Mouse (Mus musculus): ENCODE results near the gene Rdh7.
"Not testable (repeated sequence)": the region's sequence is repeated elsewhere in the genome, so short reads cannot be mapped to it uniquely, and the experiment has no call there.

Rdh7 gene

GRCm38 (mm10) chr10:127888605-127889004 lies at the start of gene Rdh7:
TSS of gene Rdh7 (minus strand) at chr10:127888817.
- DNase-seq (ENCODE audit: extremely low read depth, low read depth) = no peak

GRCm38 (mm10) chr10:127937428-127938010 lies 48.9 kb upstream of the Rdh7 start:
- DNase-seq (ENCODE audit: extremely low read depth, low read depth) = peak; percentile 47

- no peak for DNase-seq (ENCODE audit: extremely low read depth, low read depth)
Measured at GRCm38 (mm10) chr10:127936747-127937409, 48.3 kb upstream of the Rdh7 start.

- no peak for DNase-seq (ENCODE audit: extremely low read depth, low read depth)
Measured at GRCm38 (mm10) chr10:127936271-127936670, 47.7 kb upstream of the Rdh7 start.

- DNase-seq (ENCODE audit: extremely low read depth, low read depth) = no peak
Measured at GRCm38 (mm10) chr10:127932290-127932926, 43.8 kb upstream of the Rdh7 start.

- DNase-seq (ENCODE audit: extremely low read depth, low read depth) = no peak
Measured at GRCm38 (mm10) chr10:127927737-127928136, 39.1 kb upstream of the Rdh7 start.

- no peak for DNase-seq (ENCODE audit: extremely low read depth, low read depth)
Measured at GRCm38 (mm10) chr10:127924597-127925378, 36.2 kb upstream of the Rdh7 start.

GRCm38 (mm10) chr10:127923024-127923423 lies 34.4 kb upstream of the Rdh7 start:
- DNase-seq (ENCODE audit: extremely low read depth, low read depth) = no peak

GRCm38 (mm10) chr10:127922241-127922640 lies 33.6 kb upstream of the Rdh7 start:
- DNase-seq (ENCODE audit: extremely low read depth, low read depth) = no peak

- no peak for DNase-seq (ENCODE audit: extremely low read depth, low read depth)
Measured at GRCm38 (mm10) chr10:127917651-127918050, 29.0 kb upstream of the Rdh7 start.

GRCm38 (mm10) chr10:127917183-127917582 lies 28.6 kb upstream of the Rdh7 start:
- not testable (repeated sequence) for DNase-seq (ENCODE audit: extremely low read depth, low read depth)

GRCm38 (mm10) chr10:127915578-127915977 lies 27.0 kb upstream of the Rdh7 start:
- no peak for DNase-seq (ENCODE audit: extremely low read depth, low read depth)

- no peak for DNase-seq (ENCODE audit: extremely low read depth, low read depth)
Measured at GRCm38 (mm10) chr10:127907386-127907951, 18.9 kb upstream of the Rdh7 start.

GRCm38 (mm10) chr10:127906138-127906537 lies 17.5 kb upstream of the Rdh7 start:
- DNase-seq (ENCODE audit: extremely low read depth, low read depth) = no peak

GRCm38 (mm10) chr10:127904718-127905446 lies 16.3 kb upstream of the Rdh7 start:
- DNase-seq (ENCODE audit: extremely low read depth, low read depth) = no peak

GRCm38 (mm10) chr10:127903116-127903515 lies 14.5 kb upstream of the Rdh7 start:
- no peak for DNase-seq (ENCODE audit: extremely low read depth, low read depth)

- no peak for DNase-seq (ENCODE audit: extremely low read depth, low read depth)
Measured at GRCm38 (mm10) chr10:127901751-127902150, 13.1 kb upstream of the Rdh7 start.

GRCm38 (mm10) chr10:127899783-127900182 lies 11.2 kb upstream of the Rdh7 start:
- no peak for DNase-seq (ENCODE audit: extremely low read depth, low read depth)

GRCm38 (mm10) chr10:127898218-127898617 lies 9.6 kb upstream of the Rdh7 start, which contains the start of gene Sdr9c7:
TSS of gene Sdr9c7 (plus strand) at chr10:127898518.
- no peak for DNase-seq (ENCODE audit: extremely low read depth, low read depth)

- DNase-seq (ENCODE audit: extremely low read depth, low read depth) = no peak
Measured at GRCm38 (mm10) chr10:127897506-127897905, 8.9 kb upstream of the Rdh7 start.

- no peak for DNase-seq (ENCODE audit: extremely low read depth, low read depth)
Measured at GRCm38 (mm10) chr10:127896705-127897104, 8.1 kb upstream of the Rdh7 start.

Measured in MEL-GATA-1-ER (cell line).